Mouse (Mus musculus) heart, adult 2 months (tissue): Measurements from ENCODE around the gene Gm266. TPM values are rescaled to one million over a fixed set of nuclear protein-coding genes. Genes with fewer than 3 reads are reported as not detected.

Experiments
- DNase-seq, 2 experiments: peaks; one replicate each; pipeline ENCODE4 v3.0.0; 2021
- H3K27ac ChIP-seq: fragments of 200-600 bp; 2 replicates; pipeline ENCODE4 v1.8.1; 2022
- H3K27me3 ChIP-seq: fragments of 200-500 bp; 2 replicates; pipeline ENCODE4 v1.6.1; 2012; ENCODE audit warnings: mild to moderate bottlenecking, low read length, inconsistent platforms, mixed read lengths; ENCODE audit not compliant: control insufficient read depth, insufficient read depth
- H3K36me3 ChIP-seq: fragments of 200-500 bp; 2 replicates; pipeline ENCODE4 v1.6.1; 2012; ENCODE audit warnings: low read length, inconsistent platforms; ENCODE audit not compliant: control insufficient read depth, insufficient read depth
- H3K4me1 ChIP-seq: fragments of 200-500 bp; 2 replicates; pipeline ENCODE4 v1.6.1; 2011; ENCODE audit warnings: low read length; ENCODE audit not compliant: control insufficient read depth, insufficient read depth
- H3K4me3 ChIP-seq: fragments of 200-600 bp; 2 replicates; pipeline ENCODE4 v1.8.1; 2022
- H3K79me2 ChIP-seq: fragments of 200-500 bp; replicated peaks from 2 replicates; pipeline ENCODE4 v1.6.1; 2012; ENCODE audit warnings: mild to moderate bottlenecking, inconsistent platforms, low read length, moderate library complexity, mixed read lengths; ENCODE audit not compliant: control insufficient read depth, insufficient read depth
- H3K9ac ChIP-seq: fragments of 200-500 bp; 2 replicates; pipeline ENCODE4 v1.6.1; 2012; ENCODE audit warnings: low read depth, mild to moderate bottlenecking, control low read depth, inconsistent platforms, low read length, mixed read lengths
- CTCF ChIP-seq: fragments of 200-600 bp; IDR thresholded peaks from 2 replicates; pipeline ENCODE4 v1.8.1; 2022; ENCODE audit warnings: antibody characterized with exemption, mild to moderate bottlenecking, moderate library complexity
- EP300 ChIP-seq: fragments of 200-500 bp; IDR thresholded peaks from 2 replicates; pipeline ENCODE4 v1.6.1; 2011; ENCODE audit warnings: low read depth, low read length, control low read depth; ENCODE audit not compliant: insufficient read depth
- POLR2A ChIP-seq: fragments of 200-500 bp; IDR thresholded peaks from 2 replicates; pipeline ENCODE4 v1.6.1; 2011; ENCODE audit warnings: mild to moderate bottlenecking, low read depth, low read length, control low read depth; ENCODE audit not compliant: insufficient read depth
- WGBS: fragments of 180-500 bp; shearing (Covaris S2); methylation state at CpG from one replicate; pipeline ENCODE4 v1.1.7; 2018; 5-methylcytosine and 5-hydroxymethylcytosine counted together
- intact Hi-C: fragments of 180-260 bp; cut with DNase I; formaldehyde crosslinking; loops from one replicate; pipeline ENCODE4 v1.15.1; 2025
- polyA plus RNA-seq: library from polyadenylated mRNA; depleted of rRNA; stranded (reverse); fragments of >200 nt; gene quantifications from 2 replicates; pipeline ENCODE4 v1.2.3, GENCODE M21; 2012
- total RNA-seq, 2 experiments: library from RNA; stranded (reverse); gene quantifications; 2 replicates each; pipeline ENCODE4 v1.2.3; 2021

The Gm266 gene
- total and polyA plus RNA-seq, 3 experiments: 0.36 to 0.88 (median 0.39) TPM

DNA sequence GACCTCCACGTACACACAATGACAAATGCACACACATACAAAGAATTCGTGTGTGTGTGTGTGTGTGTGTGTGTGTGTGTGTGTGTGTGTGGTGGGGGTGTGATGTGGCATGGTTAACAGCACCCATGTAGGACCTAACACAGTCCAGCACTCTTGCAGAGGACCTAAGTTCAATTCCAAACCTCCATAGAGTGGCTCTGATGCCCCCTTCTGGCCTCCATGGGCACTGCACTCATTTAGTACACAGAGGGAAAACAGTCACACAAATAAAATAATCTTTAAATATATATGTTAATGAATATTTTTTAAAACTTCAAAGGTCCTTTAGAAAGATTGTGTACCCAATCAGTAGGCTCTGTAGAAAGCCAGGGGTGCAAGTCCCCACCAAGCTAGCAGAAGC is 5.7 kb downstream of the Gm266 start:
- Histone ChIP-seq H3K4me1 (no peaks in the 10 kb centered on the region; the same call in none of the 2 replicates), H3K9ac (no peak overlapping the region), H3K4me3 (no peak overlapping the region), H3K36me3 (no peaks in the 10 kb centered on the region), H3K27ac (no peak overlapping the region), H3K27me3 (peaks cover under 1% of the 10 kb centered on the region), H3K79me2 (no peaks in the 10 kb centered on the region)
- peak; percentile 75 for TF ChIP-seq CTCF
- no peak for TF ChIP-seq EP300
- WGBS: 74% methylated on average over 2 of the region's 2 CpGs
- peak in 1 of 2 experiments; percentile 51 for DNase-seq
- intact Hi-C loops: no loop called here

DNA sequence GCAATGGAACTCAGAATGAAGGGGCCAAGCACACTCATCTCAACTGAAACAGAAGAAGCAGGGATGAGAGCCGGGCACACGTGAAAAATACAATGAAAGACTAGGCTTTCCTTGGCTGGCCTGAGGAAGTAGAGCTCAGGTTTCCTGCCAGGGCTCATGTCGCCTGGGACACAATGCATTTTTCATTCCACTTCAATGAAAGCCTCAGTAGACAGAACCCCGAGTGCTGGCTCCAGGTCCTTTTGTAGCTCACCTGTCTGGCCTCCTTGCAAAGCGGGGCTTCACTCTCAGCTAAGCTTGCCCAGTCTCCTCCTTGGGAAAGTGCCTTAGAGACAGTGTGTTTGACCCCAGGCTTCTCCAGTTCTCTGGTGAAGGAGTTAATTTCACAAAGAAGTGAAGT is 6.7 kb downstream of the Gm266 start:
- TF ChIP-seq EP300 (no peak), CTCF (no peak), POLR2A (no peak)
- H3K9ac ChIP-seq: no peak overlapping the region
- no peaks in the 10 kb centered on the region for H3K36me3 ChIP-seq
- H3K27ac ChIP-seq: no peak overlapping the region
- WGBS: 48% methylated on average over 5 of the region's 5 CpGs
- no peaks in the 10 kb centered on the region; the same call in none of the 2 replicates for H3K4me1 ChIP-seq
- H3K4me3 ChIP-seq: no peak overlapping the region
- intact Hi-C loops: no loop called here
- no peaks in the 10 kb centered on the region for H3K27me3 ChIP-seq
- DNase-seq: no peak
- H3K79me2 ChIP-seq: no peaks in the 10 kb centered on the region

GRCm38 (mm10) chr12:111474893-111475643 is 10.6 kb downstream of the Gm266 start:
- H3K4me3 ChIP-seq: no peak overlapping the region
- no peaks in the 10 kb centered on the region for H3K79me2 ChIP-seq
- H3K27me3 ChIP-seq: no peaks in the 10 kb centered on the region
- no peaks in the 10 kb centered on the region; the same call in none of the 2 replicates for H3K4me1 ChIP-seq
- no peaks in the 10 kb centered on the region for H3K36me3 ChIP-seq
- TF ChIP-seq EP300: 0 out of 2 replicates have a peak, but pooled peaks have one; percentile 30
- TF ChIP-seq CTCF: peak; percentile 38
- no peak for TF ChIP-seq POLR2A
- peak; percentile 83 to 87 for DNase-seq
- H3K9ac ChIP-seq: no peak overlapping the region
- WGBS: 49% methylated on average over 8 of the region's 8 CpGs
- intact Hi-C loops: no loop called here
- no peak overlapping the region for H3K27ac ChIP-seq

GRCm38 (mm10) chr12:111474384-111474783 is 11.2 kb downstream of the Gm266 start:
- DNase-seq: no peak
- intact Hi-C loops: no loop called here
- no peak overlapping the region for H3K9ac ChIP-seq
- TF ChIP-seq POLR2A (no peak), CTCF (no peak), EP300 (no peak)
- no peaks in the 10 kb centered on the region for H3K27me3 ChIP-seq
- no peak overlapping the region for H3K27ac ChIP-seq
- no peaks in the 10 kb centered on the region; the same call in none of the 2 replicates for H3K4me1 ChIP-seq
- H3K36me3 ChIP-seq: no peaks in the 10 kb centered on the region
- no peaks in the 10 kb centered on the region for H3K79me2 ChIP-seq
- 94% methylated on average over 3 of the region's 3 CpGs for WGBS
- no peak overlapping the region for H3K4me3 ChIP-seq

DNA sequence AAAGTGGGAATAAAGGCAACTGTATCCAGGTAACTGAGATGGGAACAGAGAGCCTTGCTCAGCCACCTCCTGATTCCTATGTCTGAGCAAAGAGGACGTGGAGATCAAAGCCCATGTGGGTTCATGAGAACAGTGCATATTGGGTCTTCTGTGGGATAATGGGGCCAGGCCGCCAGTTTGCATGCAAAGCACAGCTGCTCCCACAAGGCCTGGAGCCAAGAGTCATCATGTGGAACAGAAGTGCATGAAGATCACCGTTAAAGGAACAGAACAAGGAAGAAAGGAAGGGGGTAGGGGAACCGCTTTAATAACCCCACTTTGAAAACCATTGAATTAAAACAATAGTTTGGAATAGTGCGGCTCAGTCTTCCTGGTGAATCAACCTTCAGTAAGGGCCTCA is 12.7 kb downstream of the Gm266 start:
- no peak overlapping the region for H3K27ac ChIP-seq

GRCm38 (mm10) chr12:111471721-111472120 is 13.9 kb downstream of the Gm266 start:
- intact Hi-C loops: no loop called here
- Histone ChIP-seq H3K4me1 (no peaks in the 10 kb centered on the region; the same call in none of the 2 replicates), H3K27ac (no peak overlapping the region), H3K79me2 (no peaks in the 10 kb centered on the region), H3K27me3 (no peaks in the 10 kb centered on the region), H3K9ac (no peak overlapping the region), H3K36me3 (no peaks in the 10 kb centered on the region), H3K4me3 (no peak overlapping the region)
- WGBS: 71% methylated on average over 3 of the region's 3 CpGs
- no peak for DNase-seq
- no peak for TF ChIP-seq POLR2A
- no peak for TF ChIP-seq CTCF
- no peak for TF ChIP-seq EP300

More for the DNA sequence above, 12.7 kb downstream of the Gm266 start:
- no peak overlapping the region for H3K4me3 ChIP-seq
- no peak for DNase-seq
- 82% methylated on average over 5 of the region's 5 CpGs for WGBS
- H3K27me3 ChIP-seq: no peaks in the 10 kb centered on the region
- intact Hi-C loops: no loop called here
- no peaks in the 10 kb centered on the region; the same call in none of the 2 replicates for H3K4me1 ChIP-seq
- no peaks in the 10 kb centered on the region for H3K79me2 ChIP-seq
- no peak overlapping the region for H3K9ac ChIP-seq
- H3K36me3 ChIP-seq: no peaks in the 10 kb centered on the region
- TF ChIP-seq EP300 (no peak), POLR2A (no peak), CTCF (no peak)
